Mouse (Mus musculus) megakaryocyte, embryonic 14.5 days (primary cell): Measurements from ENCODE around the gene Dars2.
"Not testable (repeated sequence)": the region's sequence is repeated elsewhere in the genome, so short reads cannot be mapped to it uniquely, and the experiment has no call there.

Source experiments
- FLI1 ChIP-seq: IDR thresholded peaks from 2 replicates; pipeline ENCODE4 v1.6.1; 2012; ENCODE audit warnings: low read length, inconsistent platforms, mixed read lengths
- GATA1 ChIP-seq: IDR thresholded peaks from 3 replicates; pipeline ENCODE4 v1.6.1; 2012; ENCODE audit warnings: mixed read lengths, low read length, inconsistent platforms, borderline replicate concordance

DNA sequence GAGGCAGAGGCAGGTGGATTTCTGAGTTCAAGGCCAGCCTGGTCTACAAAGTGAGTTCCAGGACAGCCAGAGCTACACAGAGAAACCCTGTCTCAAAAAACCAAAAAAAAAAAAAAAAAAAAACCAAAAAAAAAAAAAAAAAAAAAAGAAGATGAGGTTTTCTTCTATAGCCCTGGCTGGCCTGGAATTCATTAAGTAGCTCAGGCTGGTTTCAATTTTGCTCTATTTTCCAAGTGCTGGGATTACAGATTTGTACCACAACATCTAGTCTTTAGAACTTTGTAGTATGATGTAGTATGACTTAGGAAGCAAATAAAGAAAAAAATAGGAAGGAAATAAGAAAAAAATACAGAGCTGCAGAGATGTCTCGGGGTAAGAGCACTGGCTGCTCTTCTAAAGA lies 42.0 kb downstream of the Dars2 start:
- not testable (repeated sequence) for TF ChIP-seq GATA1, FLI1
